Mouse (Mus musculus) hindbrain, embryonic 14.5 days (tissue): ENCODE results near the gene Dennd4c. TPM values are rescaled to one million over a fixed set of nuclear protein-coding genes. Genes with fewer than 3 reads are reported as not detected.

Source experiments
- ATAC-seq: fragments of 200-750 bp; cut with Nextera tagmentation; 2 replicates; pipeline ENCODE4 v1.8.0; 2017; ENCODE audit warnings: moderate number of reproducible peaks, mild to moderate bottlenecking, moderate TSS enrichment, moderate library complexity; ENCODE audit not compliant: low FRiP score
- DNase-seq: peaks from one replicate; pipeline ENCODE4 v3.0.0-alpha.2; 2015; ENCODE audit warnings: low spot score
- H3K27ac ChIP-seq: fragments of 300-500 bp; sonication (generic); 2 replicates; pipeline ENCODE4 v1.5.1; 2014; ENCODE audit warnings: mild to moderate bottlenecking, moderate library complexity
- H3K27me3 ChIP-seq: fragments of 300-500 bp; sonication (generic); 2 replicates; pipeline ENCODE4 v1.6.1; 2014; ENCODE audit warnings: mild to moderate bottlenecking, low read length, mixed read lengths; ENCODE audit not compliant: control insufficient read depth, insufficient read depth
- H3K36me3 ChIP-seq: fragments of 300-500 bp; sonication (generic); replicated peaks from 2 replicates; pipeline ENCODE4 v1.6.1; 2014; ENCODE audit not compliant: control insufficient read depth, insufficient read depth
- H3K4me1 ChIP-seq: fragments of 300-500 bp; sonication (generic); replicated peaks from 2 replicates; pipeline ENCODE4 v1.6.1; 2014; ENCODE audit warnings: antibody characterized with exemption, low read length, mixed read lengths; ENCODE audit not compliant: control insufficient read depth, insufficient read depth
- H3K4me2 ChIP-seq: fragments of 300-500 bp; sonication (generic); replicated peaks from 2 replicates; pipeline ENCODE4 v1.6.1; 2014; ENCODE audit warnings: mild to moderate bottlenecking, moderate library complexity
- H3K4me3 ChIP-seq: fragments of 300-500 bp; sonication (generic); replicated peaks from 2 replicates; pipeline ENCODE4 v1.5.1; 2014; ENCODE audit warnings: mild to moderate bottlenecking, low read length
- H3K9ac ChIP-seq: fragments of 300-500 bp; sonication (generic); 2 replicates; pipeline ENCODE4 v1.6.1; 2014
- H3K9me3 ChIP-seq: fragments of 300-500 bp; sonication (generic); 2 replicates; pipeline ENCODE4 v1.6.1; 2016; ENCODE audit warnings: low read length; ENCODE audit not compliant: control insufficient read depth
- WGBS: fragments of 180-500 bp; shearing (Covaris S2); extraction: QIAGEN DNeasy Blood & Tissue Kit; methylation state at CpG from one replicate; pipeline ENCODE4 v1.1.7; 2014; 5-methylcytosine and 5-hydroxymethylcytosine counted together
- polyA plus RNA-seq: library from polyadenylated mRNA; unstranded; fragments of >200 nt; fragmentation: Nextera tagmentation; extraction: Ambion mirVana; gene quantifications from 2 replicates; pipeline ENCODE4 v1.2.1, GENCODE M21; 2014

Dennd4c gene
- polyA plus RNA-seq: 4.3 and 5.3 TPM in 2 replicates

- ATAC-seq: peak; percentile 95
- Histone ChIP-seq H3K4me1 (peaks cover 18% of the 10 kb centered on the region), H3K9ac (peak within 1 kb of the TSS; percentile 95), H3K9me3 (no peaks in the 10 kb centered on the region), H3K4me3 (peak within 1 kb of the TSS; percentile 93), H3K4me2 (peak within 1 kb of the TSS; percentile 90), H3K27ac (peak within 1 kb of the TSS; percentile 75), H3K36me3 (no peaks in the 10 kb centered on the region), H3K27me3 (no peaks in the 10 kb centered on the region)
- whole genome bisulfite sequencing: 1% methylated on average over 78 of the region's 95 CpGs
- peak; percentile 79 for DNase-seq
These were observed at the start of gene Dennd4c for GRCm38 (mm10) chr4:86748336-86749291. Gene Dennd4c, plus strand, starts transcription at chr4:86748555.

GRCm38 (mm10) chr4:86699161-86699865 is 49.0 kb upstream of the Dennd4c start:
- Histone ChIP-seq H3K4me3 (no peak overlapping the region), H3K4me2 (no peak overlapping the region), H3K9ac (no peak overlapping the region), H3K27ac (no peak overlapping the region), H3K27me3 (no peaks in the 10 kb centered on the region), H3K4me1 (no peaks in the 10 kb centered on the region), H3K36me3 (no peaks in the 10 kb centered on the region), H3K9me3 (0 out of 2 replicates have a peak, but pooled peaks cover 3% of the 10 kb centered on the region)
- WGBS: 79% methylated on average over 5 of the region's 5 CpGs
- ATAC-seq (no peak), DNase-seq (no peak)

GRCm38 (mm10) chr4:86708801-86709200 is 39.6 kb upstream of the Dennd4c start:
- no peak overlapping the region for H3K4me3 ChIP-seq

GRCm38 (mm10) chr4:86710034-86710650 is 38.2 kb upstream of the Dennd4c start:
- Histone ChIP-seq H3K27ac (no peak overlapping the region), H3K4me2 (no peak overlapping the region), H3K4me1 (no peaks in the 10 kb centered on the region), H3K27me3 (no peaks in the 10 kb centered on the region), H3K9me3 (no peaks in the 10 kb centered on the region), H3K4me3 (no peak overlapping the region), H3K9ac (no peak overlapping the region), H3K36me3 (no peaks in the 10 kb centered on the region)
- DNase-seq: no peak
- WGBS: 55% methylated on average over 6 of the region's 6 CpGs
- ATAC-seq: no peak

More at GRCm38 (mm10) chr4:86708801-86709200, 39.6 kb upstream of the Dennd4c start:
- ATAC-seq: no peak
- H3K9ac ChIP-seq: no peak overlapping the region
- H3K4me2 ChIP-seq: no peak overlapping the region
- H3K4me1 ChIP-seq: no peaks in the 10 kb centered on the region
- H3K27me3 ChIP-seq: no peaks in the 10 kb centered on the region
- H3K36me3 ChIP-seq: no peaks in the 10 kb centered on the region
- WGBS: 36% methylated on average over 1 of the region's 1 CpGs
- no peaks in the 10 kb centered on the region for H3K9me3 ChIP-seq
- H3K27ac ChIP-seq: no peak overlapping the region
- no peak for DNase-seq

- no peaks in the 10 kb centered on the region for H3K36me3 ChIP-seq
- 67% methylated on average over 4 of the region's 4 CpGs for WGBS
- DNase-seq (no peak), ATAC-seq (no peak)
- no peaks in the 10 kb centered on the region for H3K27me3 ChIP-seq
- H3K9me3 ChIP-seq: no peaks in the 10 kb centered on the region
- no peak overlapping the region for H3K4me2 ChIP-seq
- no peak overlapping the region for H3K27ac ChIP-seq
- H3K4me3 ChIP-seq: no peak overlapping the region
- no peak overlapping the region for H3K9ac ChIP-seq
- no peaks in the 10 kb centered on the region for H3K4me1 ChIP-seq
These were observed 37.6 kb upstream of the Dennd4c start for GRCm38 (mm10) chr4:86710666-86711215.

GRCm38 (mm10) chr4:86712751-86713195 is 35.6 kb upstream of the Dennd4c start:
- ATAC-seq: no peak
- 90% methylated on average over 12 of the region's 12 CpGs for WGBS
- Histone ChIP-seq H3K27ac (no peak overlapping the region), H3K4me1 (no peaks in the 10 kb centered on the region), H3K36me3 (no peaks in the 10 kb centered on the region), H3K27me3 (no peaks in the 10 kb centered on the region), H3K9ac (no peak overlapping the region), H3K9me3 (no peaks in the 10 kb centered on the region), H3K4me2 (no peak overlapping the region), H3K4me3 (no peak overlapping the region)
- DNase-seq: no peak

GRCm38 (mm10) chr4:86713518-86713917 is 34.8 kb upstream of the Dennd4c start:
- H3K4me3 ChIP-seq: no peak overlapping the region
- no peaks in the 10 kb centered on the region for H3K9me3 ChIP-seq
- no peak overlapping the region for H3K9ac ChIP-seq
- no peaks in the 10 kb centered on the region for H3K36me3 ChIP-seq
- H3K4me1 ChIP-seq: no peaks in the 10 kb centered on the region
- whole genome bisulfite sequencing: 74% methylated on average over 2 of the region's 2 CpGs
- DNase-seq (no peak), ATAC-seq (no peak)
- H3K27ac ChIP-seq: no peak overlapping the region
- no peak overlapping the region for H3K4me2 ChIP-seq
- no peaks in the 10 kb centered on the region for H3K27me3 ChIP-seq

- Histone ChIP-seq H3K9me3 (no peaks in the 10 kb centered on the region), H3K4me1 (no peaks in the 10 kb centered on the region), H3K27me3 (no peaks in the 10 kb centered on the region), H3K27ac (no peak overlapping the region), H3K4me3 (no peak overlapping the region), H3K36me3 (no peaks in the 10 kb centered on the region), H3K4me2 (no peak overlapping the region), H3K9ac (no peak overlapping the region)
- DNase-seq: no peak
- no peak for ATAC-seq
- 95% methylated on average over 1 of the region's 1 CpGs for WGBS
These were observed 33.0 kb upstream of the Dennd4c start for GRCm38 (mm10) chr4:86715341-86715740.

- Histone ChIP-seq H3K4me1 (no peaks in the 10 kb centered on the region), H3K27me3 (no peaks in the 10 kb centered on the region), H3K27ac (no peak overlapping the region), H3K9ac (no peak overlapping the region), H3K4me2 (no peak overlapping the region), H3K9me3 (no peaks in the 10 kb centered on the region), H3K36me3 (no peaks in the 10 kb centered on the region), H3K4me3 (no peak overlapping the region)
- DNase-seq: no peak
- 84% methylated on average over 1 of the region's 1 CpGs for WGBS
- no peak for ATAC-seq
These were observed 31.2 kb upstream of the Dennd4c start for GRCm38 (mm10) chr4:86717176-86717575.
